Mouse (Mus musculus) heart, embryonic 14.5 days (tissue): ENCODE data around the gene Gm10961. TPM values are rescaled to one million over a fixed set of nuclear protein-coding genes. Genes with fewer than 3 reads are reported as not detected.

Experiments
- ATAC-seq: fragments of 200-750 bp; cut with Nextera tagmentation; 2 replicates; pipeline ENCODE4 v1.8.0; 2017; ENCODE audit warnings: low read depth, moderate TSS enrichment; ENCODE audit not compliant: insufficient number of reproducible peaks, insufficient read depth, low FRiP score
- H3K27ac ChIP-seq, 2 experiments: fragments of 200-500 bp in 1 of 2; fragments of 300-500 bp in 1 of 2; sonication (generic) in 1 of 2; replicated peaks in 1 of 2; 2 replicates each; pipeline ENCODE4 v1.5.1; 2012 to 2014; ENCODE audit warnings: low read depth in 2 of 2, low read length in 2 of 2, control low read depth in 1 of 2, mild to moderate bottlenecking in 1 of 2, mixed read lengths in 1 of 2; ENCODE audit not compliant: control insufficient read depth in 1 of 2, insufficient read depth in 1 of 2
- H3K27me3 ChIP-seq: fragments of 300-500 bp; sonication (generic); 2 replicates; pipeline ENCODE4 v1.6.1; 2014; ENCODE audit warnings: mild to moderate bottlenecking, low read length, control low read depth; ENCODE audit not compliant: control insufficient read depth, insufficient read depth
- H3K36me3 ChIP-seq: fragments of 300-500 bp; sonication (generic); 2 replicates; pipeline ENCODE4 v1.6.1; 2014; ENCODE audit warnings: mild to moderate bottlenecking, control low read depth, low read length, mixed read lengths; ENCODE audit not compliant: control insufficient read depth, insufficient read depth
- H3K4me1 ChIP-seq, 2 experiments: fragments of 200-500 bp in 1 of 2; fragments of 300-500 bp in 1 of 2; sonication (generic) in 1 of 2; 2 replicates each; pipeline ENCODE4 v1.6.1; 2012 to 2014; ENCODE audit warnings: low read length in 2 of 2, control low read depth in 1 of 2, mixed read lengths in 1 of 2; ENCODE audit not compliant: control insufficient read depth in 2 of 2, insufficient read depth in 2 of 2
- H3K4me2 ChIP-seq: fragments of 300-500 bp; sonication (generic); 2 replicates; pipeline ENCODE4 v1.6.1; 2014; ENCODE audit warnings: mild to moderate bottlenecking, low read length
- H3K4me3 ChIP-seq, 2 experiments: fragments of 200-500 bp in 1 of 2; fragments of 300-500 bp in 1 of 2; sonication (generic) in 1 of 2; 2 replicates each; pipeline ENCODE4 v1.5.1; 2012 to 2014; ENCODE audit warnings: low read length in 2 of 2, mild to moderate bottlenecking in 2 of 2, control low read depth in 1 of 2, low read depth in 1 of 2, moderate library complexity in 1 of 2; ENCODE audit not compliant: control insufficient read depth in 1 of 2, insufficient read depth in 1 of 2
- H3K9ac ChIP-seq: fragments of 300-500 bp; sonication (generic); 2 replicates; pipeline ENCODE4 v1.6.1; 2014; ENCODE audit warnings: mild to moderate bottlenecking, low read length
- H3K9me3 ChIP-seq: fragments of 300-500 bp; sonication (generic); 2 replicates; pipeline ENCODE4 v1.6.1; 2016; ENCODE audit warnings: low read length, control low read depth; ENCODE audit not compliant: control insufficient read depth
- WGBS: fragments of 180-500 bp; shearing (Covaris S2); extraction: QIAGEN DNeasy Blood & Tissue Kit; methylation state at CpG from one replicate; pipeline ENCODE4 v1.1.7; 2014; 5-methylcytosine and 5-hydroxymethylcytosine counted together
- polyA plus RNA-seq: library from polyadenylated mRNA; unstranded; fragments of >200 nt; fragmentation: Nextera tagmentation; extraction: Ambion mirVana; gene quantifications from 2 replicates; pipeline ENCODE4 v1.2.1, GENCODE M21; 2014

The Gm10961 gene
- polyA plus RNA-seq, 1 experiment from 2014 or later, result not detected

DNA sequence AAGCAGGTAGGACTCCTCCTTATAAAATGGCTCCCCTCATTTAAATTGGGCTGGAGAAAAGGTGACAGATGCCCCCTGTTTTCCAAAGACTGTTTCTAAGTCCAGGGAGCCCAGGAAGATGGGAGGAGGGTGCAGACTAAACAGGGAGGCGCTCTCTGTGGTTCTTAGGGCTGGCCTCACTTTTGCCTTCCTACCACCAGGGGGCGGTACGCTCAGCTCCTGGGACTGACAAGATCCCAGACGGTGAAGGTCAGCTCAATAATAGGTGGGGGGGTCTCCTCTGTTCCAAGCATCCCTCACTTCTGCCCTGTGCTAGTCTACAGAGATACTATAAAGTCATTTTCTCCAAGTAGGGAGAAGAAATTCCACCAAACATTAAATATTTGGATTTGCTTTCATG lies 25.8 kb upstream of the Gm10961 start:
- H3K36me3 ChIP-seq, result no peaks in the 10 kb centered on the region
- no peaks in the 10 kb centered on the region for H3K9me3 ChIP-seq
- no peak for ATAC-seq
- H3K9ac ChIP-seq, result no peak overlapping the region
- peaks cover 30% of the 10 kb centered on the region for H3K27me3 ChIP-seq
- H3K4me2 ChIP-seq, result no peak overlapping the region
- H3K4me1 ChIP-seq, result peaks cover 0 to 2% of the 10 kb centered on the region in 2 experiments; a peak in 1 of 4 replicates
- 10% methylated on average over 4 of the region's 4 CpGs for WGBS
- H3K27ac ChIP-seq, result no peak overlapping the region
- H3K4me3 ChIP-seq, result no peak overlapping the region

DNA sequence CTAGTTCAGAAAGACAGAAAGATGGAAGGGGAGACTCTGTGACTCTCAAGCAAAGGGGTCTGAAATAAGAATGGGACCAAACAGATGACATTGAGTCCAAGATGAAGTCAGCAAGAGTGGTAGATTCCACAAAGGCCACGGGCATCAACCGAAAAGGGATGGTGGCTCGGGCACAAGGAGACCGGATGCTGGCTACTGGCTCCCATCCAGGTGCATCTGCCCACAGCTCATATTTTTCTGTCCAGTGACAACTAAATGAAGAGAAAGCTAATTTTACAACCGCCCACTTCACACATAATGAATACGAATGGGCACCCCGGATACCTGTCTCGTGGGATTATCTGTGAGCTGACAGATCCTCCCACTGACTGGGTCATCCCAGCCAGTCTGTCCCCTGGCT lies 23.9 kb upstream of the Gm10961 start:
- no peak for ATAC-seq
- H3K9me3 ChIP-seq, result no peaks in the 10 kb centered on the region
- 85% methylated on average over 8 of the region's 8 CpGs for WGBS

DNA sequence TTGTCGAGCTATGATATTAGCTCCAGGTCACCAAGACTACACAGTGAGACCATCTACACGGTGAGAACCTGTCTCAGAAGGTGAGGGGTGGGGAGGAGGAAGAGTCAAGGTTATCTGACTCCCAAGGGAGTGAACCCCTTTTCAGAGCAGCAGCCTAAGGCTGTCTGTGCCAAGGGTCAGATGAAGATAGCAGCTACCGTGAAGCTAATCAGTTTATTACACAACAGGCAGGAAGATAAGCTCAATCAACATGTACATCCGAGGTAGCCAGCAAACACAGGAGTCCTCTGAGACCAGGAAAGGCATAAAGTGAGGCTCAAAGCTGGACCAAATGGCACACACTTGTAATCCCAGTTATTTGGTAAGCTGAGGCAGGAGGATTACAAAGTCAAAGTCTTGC lies 22.3 kb upstream of the Gm10961 start:
- no peak for ATAC-seq
- H3K27ac ChIP-seq, result no peak overlapping the region
- no peak overlapping the region for H3K4me3 ChIP-seq
- peaks cover 5 to 11% of the 10 kb centered on the region in 2 experiments; a peak in 3 of 4 replicates for H3K4me1 ChIP-seq
- H3K9me3 ChIP-seq, result no peaks in the 10 kb centered on the region
- no peak overlapping the region for H3K9ac ChIP-seq
- WGBS, result 34% methylated on average over 4 of the region's 4 CpGs
- H3K27me3 ChIP-seq, result peaks cover 11% of the 10 kb centered on the region
- H3K4me2 ChIP-seq, result no peak overlapping the region
- peaks cover 33% of the 10 kb centered on the region for H3K36me3 ChIP-seq

More for the DNA sequence above, 23.9 kb upstream of the Gm10961 start:
- Histone ChIP-seq H3K4me3 (no peak overlapping the region), H3K9ac (no peak overlapping the region), H3K27me3 (peaks cover 11% of the 10 kb centered on the region), H3K27ac (no peak overlapping the region), H3K36me3 (peaks cover 17% of the 10 kb centered on the region), H3K4me1 (peaks cover 5 to 11% of the 10 kb centered on the region in 2 experiments; a peak in 3 of 4 replicates), H3K4me2 (no peak overlapping the region)

DNA sequence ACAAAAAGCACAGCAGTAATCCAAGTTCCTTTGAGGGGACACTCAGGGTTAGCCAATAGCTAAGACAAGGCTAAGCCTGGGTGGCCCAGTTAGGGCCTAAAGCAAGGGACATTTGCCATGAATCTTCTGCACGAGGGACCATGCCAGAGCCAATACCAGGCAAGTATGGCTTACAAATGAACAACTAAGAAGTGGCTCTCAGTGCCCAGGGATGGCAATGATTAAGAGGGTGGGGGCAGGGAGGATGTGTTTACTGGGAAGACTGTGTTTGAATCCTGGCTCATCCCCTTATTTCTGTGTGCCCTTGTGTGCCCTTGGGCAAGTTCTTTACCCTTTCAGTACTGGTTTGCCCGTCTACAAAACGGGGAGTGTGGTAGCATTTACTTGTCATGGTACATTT lies 21.7 kb upstream of the Gm10961 start:
- no peak overlapping the region for H3K9ac ChIP-seq
- no peak for ATAC-seq
- peaks cover 7% of the 10 kb centered on the region for H3K27me3 ChIP-seq
- 80% methylated on average over 3 of the region's 3 CpGs for WGBS
- H3K9me3 ChIP-seq, result no peaks in the 10 kb centered on the region
- no peak overlapping the region for H3K4me3 ChIP-seq
- H3K27ac ChIP-seq, result no peak overlapping the region
- H3K4me1 ChIP-seq, result peaks cover 5 to 11% of the 10 kb centered on the region in 2 experiments; a peak in 3 of 4 replicates
- H3K36me3 ChIP-seq, result peaks cover 39% of the 10 kb centered on the region
- H3K4me2 ChIP-seq, result no peak overlapping the region

DNA sequence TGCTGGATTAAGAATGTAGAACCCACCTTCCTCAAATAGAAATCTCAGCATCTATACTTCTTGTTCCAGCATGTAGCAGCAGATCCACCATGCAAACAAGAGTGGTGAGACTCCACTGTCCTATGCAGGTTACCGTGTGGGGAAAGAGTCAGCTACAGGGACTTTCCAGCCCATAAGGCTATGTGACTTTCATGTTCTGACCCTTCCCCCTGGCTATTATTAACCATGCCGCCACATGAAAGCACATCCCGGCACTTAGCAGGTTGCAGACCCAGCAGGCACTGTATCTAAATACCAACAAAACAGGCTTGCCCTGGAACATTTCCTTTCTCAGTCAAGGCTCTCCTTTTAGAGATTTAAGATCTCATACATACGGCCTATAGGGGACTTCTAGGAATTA lies 19.7 kb upstream of the Gm10961 start:
- H3K4me2 ChIP-seq, result no peak overlapping the region
- peaks cover 59% of the 10 kb centered on the region for H3K36me3 ChIP-seq
- WGBS, result 30% methylated on average over 4 of the region's 4 CpGs
- H3K4me3 ChIP-seq, result no peak overlapping the region
- H3K4me1 ChIP-seq, result peaks cover 3 to 11% of the 10 kb centered on the region in 2 experiments; a peak in 3 of 4 replicates
- no peak for ATAC-seq
- H3K9ac ChIP-seq, result no peak overlapping the region
- H3K27ac ChIP-seq, result peak overlapping the region in 1 of 2 experiments; percentile 11; a peak in 1 of 4 replicates
- H3K9me3 ChIP-seq, result no peaks in the 10 kb centered on the region
- H3K27me3 ChIP-seq, result no peaks in the 10 kb centered on the region

DNA sequence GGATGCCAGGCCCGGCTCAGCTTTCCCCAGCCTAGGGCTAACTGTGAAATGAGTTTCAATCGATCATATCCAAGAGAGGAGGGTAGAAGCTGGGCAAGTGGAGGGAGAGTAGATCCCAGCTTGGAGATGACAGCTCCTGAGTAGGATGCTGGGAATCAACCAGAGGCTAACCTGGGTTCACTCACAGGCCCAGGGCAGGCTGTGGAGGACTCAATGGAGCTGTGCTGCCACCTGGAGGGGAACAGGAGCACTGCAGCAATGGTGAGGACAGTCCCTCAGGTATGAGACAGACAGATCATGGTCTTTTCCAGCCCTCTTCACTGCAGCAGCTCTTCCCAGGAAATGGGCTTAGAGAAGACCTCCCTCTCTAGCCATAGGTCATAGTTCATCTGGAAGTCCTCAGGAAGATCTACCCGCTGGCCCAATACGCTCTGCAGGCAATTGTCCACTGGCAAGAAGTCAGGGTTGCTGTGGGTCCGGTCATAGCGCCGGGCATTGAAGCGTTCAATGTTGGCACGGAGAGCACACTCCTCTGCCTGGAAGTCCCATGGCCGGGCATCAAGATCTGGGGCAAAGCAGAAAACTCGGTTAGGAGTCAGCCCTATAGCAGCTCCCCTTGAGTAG lies 18.1 kb upstream of the Gm10961 start:
- WGBS, result 84% methylated on average over 11 of the region's 11 CpGs
- H3K27ac ChIP-seq, result no peak overlapping the region
- H3K4me3 ChIP-seq, result no peak overlapping the region
- no peaks in the 10 kb centered on the region for H3K27me3 ChIP-seq
- no peak overlapping the region for H3K9ac ChIP-seq
- peaks cover 75% of the 10 kb centered on the region for H3K36me3 ChIP-seq
- H3K4me2 ChIP-seq, result no peak overlapping the region
- no peak for ATAC-seq
- no peaks in the 10 kb centered on the region for H3K9me3 ChIP-seq
- peaks cover 6 to 11% of the 10 kb centered on the region in 2 experiments; a peak in 3 of 4 replicates for H3K4me1 ChIP-seq

DNA sequence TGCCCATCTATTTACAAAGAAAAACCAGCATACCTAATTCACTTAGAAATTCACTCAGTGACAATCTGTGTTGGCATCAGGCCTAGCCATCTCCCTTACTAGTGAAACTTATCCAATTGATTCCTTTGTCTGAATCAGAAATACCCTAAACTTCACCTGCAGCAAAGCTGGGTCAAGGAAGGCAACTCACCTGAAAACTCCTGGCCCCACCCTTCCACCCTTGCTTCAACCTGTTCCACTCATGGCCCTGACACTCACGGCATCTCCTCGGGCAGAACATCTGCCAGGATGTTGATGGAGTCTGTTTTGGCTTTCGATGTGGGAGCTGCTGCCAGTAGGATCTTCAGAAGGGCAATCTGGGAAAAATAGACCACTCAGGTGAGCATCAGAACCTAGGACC lies 13.3 kb upstream of the Gm10961 start:
- no peak overlapping the region for H3K27ac ChIP-seq
- H3K4me2 ChIP-seq, result no peak overlapping the region
- H3K4me3 ChIP-seq, result no peak overlapping the region
- H3K9me3 ChIP-seq, result no peaks in the 10 kb centered on the region
- no peak overlapping the region for H3K9ac ChIP-seq
- no peaks in the 10 kb centered on the region for H3K27me3 ChIP-seq
- 93% methylated on average over 3 of the region's 3 CpGs for WGBS
- ATAC-seq, result no peak
- peaks cover 99% of the 10 kb centered on the region for H3K36me3 ChIP-seq
- peaks cover 0 to 3% of the 10 kb centered on the region in 2 experiments; a peak in 1 of 4 replicates for H3K4me1 ChIP-seq

DNA sequence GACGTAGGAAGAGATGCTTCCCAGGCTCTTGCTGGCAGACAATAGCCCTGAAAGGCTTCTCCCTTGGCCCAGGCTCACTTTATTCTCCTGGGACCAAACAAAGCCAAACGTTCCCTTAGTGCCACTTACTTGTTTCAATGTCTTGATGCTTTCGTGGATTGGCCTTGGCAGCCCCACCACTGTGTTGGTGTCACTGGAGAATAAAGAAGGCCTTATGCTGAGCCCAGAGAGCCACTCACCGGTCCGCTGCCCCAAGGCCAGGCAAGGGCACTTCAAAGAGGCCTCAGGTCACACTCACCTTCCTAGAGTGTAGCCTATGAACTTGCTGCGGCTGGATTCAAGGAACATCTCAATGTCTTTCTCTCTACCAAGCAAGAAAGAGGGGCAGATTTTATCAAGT lies 11.2 kb upstream of the Gm10961 start:
- no peak for ATAC-seq
- H3K36me3 ChIP-seq, result peaks cover 99% of the 10 kb centered on the region
- no peak overlapping the region for H3K9ac ChIP-seq
- 88% methylated on average over 6 of the region's 6 CpGs for WGBS
- peaks cover 0 to 3% of the 10 kb centered on the region in 2 experiments; a peak in 1 of 4 replicates for H3K4me1 ChIP-seq
- no peaks in the 10 kb centered on the region for H3K27me3 ChIP-seq
- no peak overlapping the region for H3K27ac ChIP-seq
- H3K9me3 ChIP-seq, result no peaks in the 10 kb centered on the region
- no peak overlapping the region for H3K4me2 ChIP-seq
- H3K4me3 ChIP-seq, result no peak overlapping the region
